Mouse (Mus musculus) kidney, embryonic 14.5 days (tissue): Measurements from ENCODE around the gene Col4a1. TPM values are rescaled to one million over a fixed set of nuclear protein-coding genes. Genes with fewer than 3 reads are reported as not detected.

Source experiments
- ATAC-seq: fragments of 200-750 bp; cut with Nextera tagmentation; 2 replicates; pipeline ENCODE4 v1.8.0; 2017; ENCODE audit warnings: moderate number of reproducible peaks, mild to moderate bottlenecking, moderate TSS enrichment, moderate library complexity; ENCODE audit not compliant: low FRiP score, low TSS enrichment
- H3K27ac ChIP-seq: fragments of 300-500 bp; sonication (generic); 2 replicates; pipeline ENCODE4 v1.5.1; 2014; ENCODE audit warnings: low read depth, mild to moderate bottlenecking, low read length, moderate library complexity, mixed read lengths
- H3K27me3 ChIP-seq: fragments of 300-500 bp; sonication (generic); 2 replicates; pipeline ENCODE4 v1.6.1; 2014; ENCODE audit warnings: mild to moderate bottlenecking, low read length; ENCODE audit not compliant: control insufficient read depth, insufficient read depth
- H3K36me3 ChIP-seq: fragments of 300-500 bp; sonication (generic); 2 replicates; pipeline ENCODE4 v1.6.1; 2014; ENCODE audit warnings: low read length, mixed read lengths; ENCODE audit not compliant: control insufficient read depth, insufficient read depth
- H3K4me1 ChIP-seq: fragments of 300-500 bp; sonication (generic); 2 replicates; pipeline ENCODE4 v1.6.1; 2014; ENCODE audit warnings: low read length, mixed read lengths; ENCODE audit not compliant: control insufficient read depth, insufficient read depth
- H3K4me2 ChIP-seq: fragments of 300-500 bp; sonication (generic); replicated peaks from 2 replicates; pipeline ENCODE4 v1.6.1; 2014; ENCODE audit warnings: low read depth, mild to moderate bottlenecking, low read length
- H3K4me3 ChIP-seq: fragments of 300-500 bp; sonication (generic); 2 replicates; pipeline ENCODE4 v1.5.1; 2014; ENCODE audit warnings: mild to moderate bottlenecking, low read length
- H3K9ac ChIP-seq: fragments of 300-500 bp; sonication (generic); 2 replicates; pipeline ENCODE4 v1.6.1; 2014; ENCODE audit warnings: low read depth, mild to moderate bottlenecking, low read length, moderate library complexity
- H3K9me3 ChIP-seq: fragments of 300-500 bp; sonication (generic); 2 replicates; pipeline ENCODE4 v1.6.1; 2016; ENCODE audit warnings: low read length; ENCODE audit not compliant: control insufficient read depth
- WGBS: fragments of 180-500 bp; shearing (Covaris S2); extraction: QIAGEN DNeasy Blood & Tissue Kit; methylation state at CpG from one replicate; pipeline ENCODE4 v1.1.7; 2014; 5-methylcytosine and 5-hydroxymethylcytosine counted together
- polyA plus RNA-seq: library from polyadenylated mRNA; unstranded; fragments of >200 nt; fragmentation: Nextera tagmentation; extraction: Ambion mirVana; gene quantifications from 2 replicates; pipeline ENCODE4 v1.2.1, GENCODE M21; 2014

Col4a1 gene
- polyA plus RNA-seq, 1 experiment from 2014 or later: 322 TPM

- Histone ChIP-seq H3K4me2 (no peak overlapping the region), H3K9ac (no peak overlapping the region), H3K4me1 (peaks cover 15% of the 10 kb centered on the region; the same call in 1 of the 2 replicates), H3K27ac (no peak overlapping the region), H3K4me3 (no peak overlapping the region), H3K36me3 (no peaks in the 10 kb centered on the region), H3K9me3 (no peaks in the 10 kb centered on the region), H3K27me3 (no peaks in the 10 kb centered on the region)
- 45% methylated on average over 4 of the region's 4 CpGs for WGBS
- no peak for ATAC-seq
Observed at GRCm38 (mm10) chr8:11182148-11182484, 130.5 kb downstream of the Col4a1 start.

GRCm38 (mm10) chr8:11181420-11182147 is 131.0 kb downstream of the Col4a1 start:
- Histone ChIP-seq H3K27me3 (no peaks in the 10 kb centered on the region), H3K27ac (no peak overlapping the region), H3K36me3 (no peaks in the 10 kb centered on the region), H3K9me3 (no peaks in the 10 kb centered on the region), H3K9ac (no peak overlapping the region), H3K4me1 (peaks cover 15% of the 10 kb centered on the region; the same call in 1 of the 2 replicates), H3K4me3 (no peak overlapping the region), H3K4me2 (no peak overlapping the region)
- 79% methylated on average over 11 of the region's 11 CpGs for WGBS
- ATAC-seq: no peak

DNA sequence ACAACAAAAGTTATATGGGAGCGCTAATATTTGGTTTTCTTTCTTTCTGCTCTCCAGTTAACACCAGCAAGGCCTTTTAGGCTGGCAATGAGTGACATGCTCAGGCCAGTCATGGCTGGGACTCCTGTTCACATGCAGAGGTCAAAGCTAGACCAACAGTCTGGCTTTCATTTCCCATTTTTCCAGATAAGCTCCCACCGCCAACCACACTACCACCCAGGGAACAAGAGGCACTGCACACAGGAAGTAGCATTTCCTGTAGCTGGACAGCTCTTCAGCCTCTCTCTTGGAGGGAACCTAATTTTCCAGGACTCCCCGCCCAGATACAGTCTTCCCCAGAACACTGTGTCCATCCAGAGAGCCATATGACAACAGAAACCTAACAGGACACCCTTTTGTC is 132.8 kb downstream of the Col4a1 start:
- no peak overlapping the region for H3K27ac ChIP-seq
- ATAC-seq: no peak

DNA sequence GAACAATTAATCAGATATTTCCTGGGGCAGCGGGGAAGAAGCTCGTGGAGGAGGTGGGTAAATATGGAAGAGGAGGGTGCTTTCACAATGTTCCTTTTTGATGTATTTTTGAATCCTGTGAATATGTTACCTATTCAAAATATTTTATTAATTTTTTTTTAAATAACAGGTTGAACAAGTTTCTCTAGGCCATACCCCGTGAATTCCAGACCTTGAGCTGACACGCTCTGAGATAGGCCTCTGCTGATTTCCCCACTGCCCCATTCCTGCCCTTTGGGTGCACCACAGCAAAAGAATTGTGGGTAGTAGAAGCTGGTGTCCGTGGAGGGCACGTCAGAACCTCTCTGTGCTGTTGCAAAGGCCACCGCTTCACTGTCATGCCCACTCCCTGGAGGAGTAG is 136.2 kb downstream of the Col4a1 start:
- no peaks in the 10 kb centered on the region for H3K27me3 ChIP-seq
- H3K9me3 ChIP-seq: no peaks in the 10 kb centered on the region
- no peaks in the 10 kb centered on the region for H3K36me3 ChIP-seq
- no peak overlapping the region for H3K9ac ChIP-seq
- 0 out of 2 replicates have a peak, but pooled peaks have one; percentile 32 for ATAC-seq
- H3K4me2 ChIP-seq: no peak overlapping the region
- no peak overlapping the region for H3K4me3 ChIP-seq
- H3K4me1 ChIP-seq: 0 out of 2 replicates have a peak, but pooled peaks cover 2% of the 10 kb centered on the region
- WGBS: 73% methylated on average over 7 of the region's 7 CpGs
- peak overlapping the region; percentile 13; the same call in 1 of the 2 replicates for H3K27ac ChIP-seq

More for the DNA sequence above, 132.8 kb downstream of the Col4a1 start:
- no peak overlapping the region for H3K4me2 ChIP-seq
- no peaks in the 10 kb centered on the region for H3K9me3 ChIP-seq
- no peaks in the 10 kb centered on the region for H3K36me3 ChIP-seq
- 93% methylated on average over 3 of the region's 3 CpGs for WGBS
- peaks cover 15% of the 10 kb centered on the region; the same call in 1 of the 2 replicates for H3K4me1 ChIP-seq
- H3K9ac ChIP-seq: no peak overlapping the region
- H3K4me3 ChIP-seq: no peak overlapping the region
- H3K27me3 ChIP-seq: no peaks in the 10 kb centered on the region

DNA sequence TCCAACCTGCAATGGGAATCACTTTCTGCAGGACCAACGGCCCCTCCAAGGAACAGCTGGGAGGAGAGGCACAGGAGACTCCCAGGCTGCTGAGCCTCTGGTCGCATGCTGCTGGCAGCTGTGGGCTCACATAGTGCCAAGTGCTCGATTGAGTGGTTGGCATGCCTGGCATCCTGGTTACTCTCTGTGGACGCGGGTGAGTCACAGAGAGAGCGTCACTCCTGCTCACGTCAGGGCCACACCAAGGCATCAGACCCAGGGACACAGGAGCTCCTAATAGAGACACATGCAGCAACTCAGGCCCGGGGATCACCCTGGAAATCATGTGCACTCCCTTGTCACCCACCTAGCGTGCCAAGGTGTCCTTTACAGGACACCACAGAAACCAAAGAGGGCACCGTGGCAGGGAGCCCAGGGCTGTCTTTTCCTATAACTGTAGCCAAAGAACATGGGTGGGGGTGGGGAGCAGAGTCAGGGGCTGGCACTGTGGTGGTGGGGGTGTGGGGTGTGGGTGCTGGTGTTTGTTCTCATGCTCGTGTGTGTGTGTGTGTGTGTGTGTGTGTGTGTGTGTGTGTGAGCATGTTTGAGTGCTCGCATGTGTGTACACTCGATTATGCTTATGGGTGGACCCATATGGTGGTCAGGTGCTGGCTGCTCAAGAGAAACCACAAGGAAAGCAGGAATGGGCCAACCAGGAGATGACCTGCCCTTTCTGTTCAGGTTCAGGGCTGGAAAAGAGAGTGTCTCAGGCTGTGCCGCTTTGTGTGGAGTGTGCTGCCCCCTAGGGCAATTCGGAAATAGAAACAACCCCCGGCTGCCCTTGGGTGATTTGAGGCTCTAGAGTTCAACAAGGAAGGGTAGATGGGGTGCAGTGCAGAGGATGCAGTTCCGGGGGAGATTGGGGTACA is 139.1 kb downstream of the Col4a1 start:
- no peaks in the 10 kb centered on the region for H3K36me3 ChIP-seq
- H3K9ac ChIP-seq: no peak overlapping the region
- peak; percentile 70; the same call in 1 of the 2 replicates for ATAC-seq
- H3K4me2 ChIP-seq: no peak overlapping the region
- H3K27me3 ChIP-seq: no peaks in the 10 kb centered on the region
- H3K9me3 ChIP-seq: no peaks in the 10 kb centered on the region
- H3K27ac ChIP-seq: no peak overlapping the region
- H3K4me1 ChIP-seq: no peaks in the 10 kb centered on the region
- no peak overlapping the region for H3K4me3 ChIP-seq
- 71% methylated on average over 17 of the region's 17 CpGs for WGBS

DNA sequence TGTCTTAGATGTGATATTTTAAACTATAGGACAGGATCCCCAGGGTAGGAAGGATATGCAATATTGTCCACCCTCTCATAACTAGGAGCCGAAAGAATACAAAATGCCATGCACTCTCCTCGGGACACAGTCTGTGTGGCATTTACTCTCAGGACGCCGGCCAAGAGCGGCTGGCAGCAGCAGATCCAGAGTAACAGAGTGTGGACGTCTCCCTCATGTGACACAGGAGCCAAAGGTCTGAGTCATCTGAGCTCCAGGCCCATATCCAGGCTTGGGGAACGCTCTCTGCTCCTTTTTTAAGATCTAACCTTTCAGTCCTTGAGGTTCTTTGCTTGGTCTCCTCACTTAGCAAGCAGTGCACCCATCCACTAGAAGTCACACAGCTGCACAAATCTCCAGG is 141.1 kb downstream of the Col4a1 start:
- no peak for ATAC-seq
- no peak overlapping the region for H3K4me3 ChIP-seq
- H3K9me3 ChIP-seq: no peaks in the 10 kb centered on the region
- WGBS: 78% methylated on average over 7 of the region's 7 CpGs
- H3K27ac ChIP-seq: no peak overlapping the region
- H3K4me2 ChIP-seq: no peak overlapping the region
- no peaks in the 10 kb centered on the region for H3K4me1 ChIP-seq
- no peaks in the 10 kb centered on the region for H3K36me3 ChIP-seq
- H3K9ac ChIP-seq: no peak overlapping the region
- no peaks in the 10 kb centered on the region for H3K27me3 ChIP-seq

GRCm38 (mm10) chr8:11169383-11169782 is 143.2 kb downstream of the Col4a1 start:
- H3K27ac ChIP-seq: no peak overlapping the region
- no peak overlapping the region for H3K9ac ChIP-seq
- H3K4me1 ChIP-seq: no peaks in the 10 kb centered on the region
- no peaks in the 10 kb centered on the region for H3K9me3 ChIP-seq
- ATAC-seq: no peak
- no peak overlapping the region for H3K4me2 ChIP-seq
- WGBS: 79% methylated on average over 2 of the region's 2 CpGs
- H3K36me3 ChIP-seq: no peaks in the 10 kb centered on the region
- no peaks in the 10 kb centered on the region for H3K27me3 ChIP-seq
- H3K4me3 ChIP-seq: no peak overlapping the region

DNA sequence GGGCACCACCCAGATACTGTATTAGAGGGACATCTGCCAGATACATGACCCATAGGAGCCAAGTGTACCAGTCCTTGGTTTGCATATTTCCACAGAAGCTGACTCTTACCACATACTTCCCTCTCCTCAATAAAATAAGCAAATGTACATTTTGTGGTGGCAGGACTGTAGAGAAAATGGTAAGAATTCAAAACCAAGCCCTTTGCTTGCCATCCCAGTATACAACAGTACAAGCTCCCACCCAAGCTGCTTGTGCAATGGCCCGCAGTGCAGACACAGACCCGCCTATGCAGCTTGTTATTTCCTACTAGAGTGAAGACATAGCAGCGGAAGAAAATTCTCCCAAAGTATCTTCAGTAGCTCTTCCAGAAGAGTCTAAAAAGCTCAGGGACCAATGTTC is 143.8 kb downstream of the Col4a1 start:
- Histone ChIP-seq H3K4me3 (no peak overlapping the region), H3K4me2 (no peak overlapping the region), H3K27ac (no peak overlapping the region), H3K36me3 (no peaks in the 10 kb centered on the region), H3K9ac (no peak overlapping the region), H3K9me3 (no peaks in the 10 kb centered on the region), H3K27me3 (no peaks in the 10 kb centered on the region), H3K4me1 (no peaks in the 10 kb centered on the region)
- WGBS: 99% methylated on average over 3 of the region's 3 CpGs
- ATAC-seq: no peak

GRCm38 (mm10) chr8:11167955-11168354 is 144.7 kb downstream of the Col4a1 start:
- WGBS: 81% methylated on average over 9 of the region's 9 CpGs
- H3K9ac ChIP-seq: no peak overlapping the region

More at GRCm38 (mm10) chr8:11167955-11168354, 144.7 kb downstream of the Col4a1 start:
- H3K27me3 ChIP-seq: no peaks in the 10 kb centered on the region
- ATAC-seq: no peak
- H3K4me1 ChIP-seq: no peaks in the 10 kb centered on the region
- no peaks in the 10 kb centered on the region for H3K9me3 ChIP-seq
- H3K27ac ChIP-seq: no peak overlapping the region
- no peaks in the 10 kb centered on the region for H3K36me3 ChIP-seq
- no peak overlapping the region for H3K4me2 ChIP-seq
- no peak overlapping the region for H3K4me3 ChIP-seq
